Comparison of ENCODE assay signal across 11 mouse cellular contexts in the genomic region with DNA sequence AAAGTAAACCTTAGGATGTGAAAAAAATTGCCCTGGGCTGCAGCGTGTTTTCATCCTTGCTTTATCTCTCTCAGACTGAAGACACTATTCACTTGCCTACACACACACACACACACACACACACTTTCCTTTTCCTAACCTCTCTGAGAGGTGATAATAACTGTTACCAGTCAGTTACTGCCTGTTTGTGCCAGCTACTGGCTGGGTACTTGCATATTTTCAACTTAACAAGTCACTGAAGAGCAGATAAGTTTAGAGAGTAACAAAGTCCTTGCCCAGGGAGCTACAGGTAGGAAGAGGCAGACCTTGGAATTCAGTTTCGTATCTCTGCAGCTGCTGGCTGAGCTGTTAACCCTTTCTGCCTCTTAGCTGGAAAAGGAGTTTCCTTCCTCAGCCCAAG. TPM values are rescaled to one million over a fixed set of nuclear protein-coding genes. Genes with fewer than 3 reads are reported as not detected.
DNase-seq lines count a peak whose midpoint lies in the region; ATAC-seq and TF ChIP-seq lines count a peak whose summit lies in the region.
"Had no signal": no experiment of that assay in that cellular context is flagged by ENCODE, and none has a peak within 500 bp of the region (broad histone marks: within the 10 kb centered on the region; RNA-seq: fewer than 3 reads in every experiment).

No protein-coding gene starts in this region.

- H3K27me3 ChIP-seq in lung, embryonic 15.5 days = no peaks in the 10 kb centered on the region
- no peaks in the 10 kb centered on the region for H3K27me3 ChIP-seq in intestine, embryonic 15.5 days (replicated peaks)
- no peaks in the 10 kb centered on the region for H3K27me3 ChIP-seq in stomach, embryonic 14.5 days (ENCODE audit: control insufficient read depth, insufficient read depth, low read length)
- H3K27me3 ChIP-seq: embryonic facial prominence, embryonic 12.5 days; liver, embryonic 15.5 days had no signal

- peak overlapping the region; percentile 16; the same call in 1 of the 2 replicates for H3K4me2 ChIP-seq in lung, embryonic 15.5 days
- H3K4me2 ChIP-seq in intestine, embryonic 15.5 days (replicated peaks) = peak overlapping the region; percentile 41
- peak overlapping the region; percentile 86; the same call in 1 of the 2 replicates for H3K4me2 ChIP-seq in stomach, embryonic 14.5 days (replicated peaks; ENCODE audit: low read depth, low read length)
- H3K4me2 ChIP-seq: embryonic facial prominence, embryonic 12.5 days; liver, embryonic 15.5 days had no signal

- H3K4me1 ChIP-seq in lung, embryonic 15.5 days = peaks cover 48% of the 10 kb centered on the region
- peaks cover 24% of the 10 kb centered on the region; the same call in 1 of the 2 replicates for H3K4me1 ChIP-seq in intestine, embryonic 15.5 days (replicated peaks)
- peaks cover 23% of the 10 kb centered on the region; the same call in 1 of the 2 replicates for H3K4me1 ChIP-seq in stomach, embryonic 14.5 days (ENCODE audit: control insufficient read depth, insufficient read depth, low read length)

- H3K9me3 ChIP-seq in lung, embryonic 15.5 days = no peaks in the 10 kb centered on the region
- no peaks in the 10 kb centered on the region for H3K9me3 ChIP-seq in intestine, embryonic 15.5 days
- no peaks in the 10 kb centered on the region for H3K9me3 ChIP-seq in stomach, embryonic 14.5 days (ENCODE audit: control insufficient read depth, low read depth, low read length)
- H3K9me3 ChIP-seq: embryonic facial prominence, embryonic 12.5 days; liver, embryonic 15.5 days had no signal

- H3K27ac ChIP-seq in gastrocnemius, adult 2 months = peak overlapping the region; percentile 72
- H3K27ac ChIP-seq in lung, embryonic 15.5 days = no peak overlapping the region
- 0 out of 2 replicates have a peak overlapping the region, but pooled peaks have one; percentile 15 for H3K27ac ChIP-seq in intestine, embryonic 15.5 days
- no peak overlapping the region for H3K27ac ChIP-seq in stomach, embryonic 14.5 days (ENCODE audit: low read length)
- H3K27ac ChIP-seq: embryonic facial prominence, embryonic 12.5 days; liver, embryonic 15.5 days had no signal

- no peak for ATAC-seq in lung, embryonic 15.5 days (ENCODE audit: borderline replicate concordance, extremely low read depth, low FRiP score, low TSS enrichment)
- 0 out of 2 replicates have a peak, but pooled peaks have one; percentile 8 for ATAC-seq in intestine, embryonic 15.5 days
- ATAC-seq in stomach, embryonic 14.5 days (ENCODE audit: insufficient number of reproducible peaks, insufficient read depth, low FRiP score, low read depth) = no peak

- peak overlapping the region; percentile 41 for H3K4me3 ChIP-seq in gastrocnemius, adult 2 months
- no peak overlapping the region for H3K4me3 ChIP-seq in lung, embryonic 15.5 days
- H3K4me3 ChIP-seq in intestine, embryonic 15.5 days (replicated peaks) = no peak overlapping the region
- no peak overlapping the region for H3K4me3 ChIP-seq in stomach, embryonic 14.5 days (ENCODE audit: low read depth, low read length)
- H3K4me3 ChIP-seq: embryonic facial prominence, embryonic 12.5 days; liver, embryonic 15.5 days had no signal

- DNase-seq in gastrocnemius, adult 2 months = no peak
- DNase-seq in gastrocnemius, postnatal 36 days = no peak
- DNase-seq in lung, postnatal 25 days (ENCODE audit: low spot score) = no peak
- no peak for DNase-seq in adrenal gland, adult 18-20 months (ENCODE audit: low spot score in 2 of 2)
- no peak for DNase-seq in frontal cortex, adult 2 months (ENCODE audit: extremely low spot score in 1 of 2, low spot score in 1 of 2)
- DNase-seq: gastrocnemius, postnatal 14 days had no signal

- TF ChIP-seq CTCF in gastrocnemius, adult 2 months (IDR thresholded peaks at IDR 0.05) = no peak

- H3K9ac ChIP-seq in lung, embryonic 15.5 days = no peak overlapping the region
- no peak overlapping the region for H3K9ac ChIP-seq in intestine, embryonic 15.5 days
- H3K9ac ChIP-seq in stomach, embryonic 14.5 days (replicated peaks; ENCODE audit: low read depth, low read length) = no peak overlapping the region
- H3K9ac ChIP-seq: embryonic facial prominence, embryonic 12.5 days; liver, embryonic 15.5 days had no signal

- intact Hi-C loops in gastrocnemius, adult 2 months (cut with DNase I) = no loop called here
- intact Hi-C loops in gastrocnemius, postnatal 36 days (cut with DNase I) = no loop called here

- 14% methylated on average over 2 of the region's 2 CpGs for WGBS in lung, embryonic 15.5 days
- 20% methylated on average over 2 of the region's 2 CpGs for WGBS in intestine, embryonic 15.5 days
- 30% methylated on average over 2 of the region's 2 CpGs for WGBS in stomach, embryonic 14.5 days

- no peaks in the 10 kb centered on the region for H3K36me3 ChIP-seq in lung, embryonic 15.5 days
- no peaks in the 10 kb centered on the region for H3K36me3 ChIP-seq in intestine, embryonic 15.5 days
- no peaks in the 10 kb centered on the region; the same call in 1 of the 2 replicates for H3K36me3 ChIP-seq in stomach, embryonic 14.5 days (ENCODE audit: control insufficient read depth, insufficient read depth, low read length)
- H3K36me3 ChIP-seq: embryonic facial prominence, embryonic 12.5 days; liver, embryonic 15.5 days had no signal

RNA-seq across cellular contexts. Expression of gene Mmd, which starts 2.7 kb away (rescaled TPM):
- 1 to 10 TPM; 9.2 to 9.5 TPM for total RNA-seq in gastrocnemius, adult 2 months (2021)
- total RNA-seq in gastrocnemius, postnatal 36 days (2021) = 1 to 10 TPM; 9.1 to 9.3 TPM
- polyA plus RNA-seq in lung, embryonic 15.5 days (2015; fragmentation: Nextera tagmentation; extraction: Ambion mirVana) = 45.5 and 45.7 TPM in 2 replicates
- 46.7 and 52.6 TPM in 2 replicates for polyA plus RNA-seq in intestine, embryonic 15.5 days (2015; fragmentation: Nextera tagmentation; extraction: Ambion mirVana)
- polyA plus RNA-seq in stomach, embryonic 14.5 days (2014; fragmentation: Nextera tagmentation; extraction: Ambion mirVana) = 34.3 TPM in 2 replicates
- total RNA-seq in adrenal gland, adult 18-20 months (2021) = 100 to 1,000 TPM in 1 of 2 experiments, 10 to 100 TPM in 1; 89.7 to 274 TPM
- 141 and 148 TPM in 2 replicates for polyA plus RNA-seq in frontal cortex, adult 2 months (2012; rRNA removed)

Comparison
In these comparisons a context has a peak if more than half of its experiments do, and no peak if none do; other contexts are left out.
1. H3K27ac ChIP-seq: peak in gastrocnemius, adult 2 months (single experiment) and intestine, embryonic 15.5 days (single experiment); none in lung, embryonic 15.5 days (single experiment) and stomach, embryonic 14.5 days (single experiment).
2. H3K4me2 ChIP-seq: peak in every context shown above with its lines; median percentile 86 in stomach, embryonic 14.5 days; 41 in intestine, embryonic 15.5 days; 16 in lung, embryonic 15.5 days.